Mouse (Mus musculus) retina, postnatal 7 days (tissue): ENCODE results near the gene Ctag2.

ENCODE experiments used
- DNase-seq: peaks from one replicate; pipeline ENCODE4 v3.0.0-alpha.2; 2012; ENCODE audit warnings: low read depth, low spot score

The Ctag2 gene

GRCm38 (mm10) chrX:65047344-65047743 lies at the start of gene Ctag2:
Ctag2 (plus strand) TSS chrX:65047644.
- no peak for DNase-seq
